Mouse (Mus musculus) MEL (cell line): Measurements from ENCODE around the gene Cyth2. TPM values are rescaled to one million over a fixed set of nuclear protein-coding genes. Genes with fewer than 3 reads are reported as not detected.

Experiments
- DNase-seq: peaks from one replicate; pipeline ENCODE4 v3.0.0; 2011; ENCODE audit warnings: low read depth, low spot score
- H3K27ac ChIP-seq: 2 replicates; pipeline ENCODE4 v1.5.1; 2012; ENCODE audit warnings: low read depth, mild to moderate bottlenecking, control low read depth, low read length, moderate library complexity; ENCODE audit not compliant: control insufficient read depth
- H3K27me3 ChIP-seq, 2 experiments: fragments of 150-350 bp in 1 of 2; sonication (generic) in 1 of 2; 2 replicates each; pipeline ENCODE4 v1.6.1; 2012; ENCODE audit warnings: low read length in 2 of 2, mild to moderate bottlenecking in 2 of 2, improper control_type of control experiment in 1 of 2, moderate library complexity in 1 of 2; ENCODE audit not compliant: insufficient read depth in 2 of 2, control insufficient read depth in 1 of 2
- H3K36me3 ChIP-seq, 2 experiments: 2 replicates each; pipeline ENCODE4 v1.6.1; 2012 to 2014; ENCODE audit warnings: low read length in 2 of 2, improper control_type of control experiment in 1 of 2, inconsistent platforms in 1 of 2, mild to moderate bottlenecking in 1 of 2; ENCODE audit not compliant: insufficient read depth in 2 of 2, control insufficient read depth in 1 of 2
- H3K4me1 ChIP-seq, 2 experiments: fragments of 150-350 bp in 1 of 2; sonication (generic) in 1 of 2; 2 replicates each; pipeline ENCODE4 v1.6.1; 2012; ENCODE audit warnings: low read length in 2 of 2, improper control_type of control experiment in 1 of 2, mild to moderate bottlenecking in 1 of 2; ENCODE audit not compliant: insufficient read depth in 2 of 2, control insufficient read depth in 1 of 2
- H3K4me3 ChIP-seq, 2 experiments: fragments of 150-350 bp in 1 of 2; sonication (generic) in 1 of 2; 2 replicates each; pipeline ENCODE4 v1.5.1; 2012; ENCODE audit warnings: low read depth in 2 of 2, low read length in 2 of 2, mild to moderate bottlenecking in 2 of 2, moderate library complexity in 2 of 2, control low read depth in 1 of 2, improper control_type of control experiment in 1 of 2; ENCODE audit not compliant: control insufficient read depth in 1 of 2, insufficient read depth in 1 of 2
- H3K79me2 ChIP-seq: 2 replicates; pipeline ENCODE4 v1.6.1; 2012; ENCODE audit warnings: mild to moderate bottlenecking, low read length, moderate library complexity; ENCODE audit not compliant: control insufficient read depth, poor library complexity, insufficient read depth
- H3K9ac ChIP-seq: 2 replicates; pipeline ENCODE4 v1.6.1; 2012; ENCODE audit warnings: low read depth, mild to moderate bottlenecking, control low read depth, low read length, moderate library complexity; ENCODE audit not compliant: control insufficient read depth, poor library complexity, severe bottlenecking
- H3K9me3 ChIP-seq: fragments of 150-350 bp; sonication (generic); replicated peaks from 2 replicates; pipeline ENCODE4 v1.6.1; 2012; ENCODE audit warnings: mild to moderate bottlenecking, low read length, improper control_type of control experiment, moderate library complexity; ENCODE audit not compliant: insufficient read depth
- CHD2 ChIP-seq: IDR thresholded peaks from 2 replicates; pipeline ENCODE4 v1.6.1; 2011; ENCODE audit warnings: low read length, improper control_type of control experiment
- CTCF ChIP-seq, 3 experiments: IDR thresholded peaks in 2 of 3; conservative IDR thresholded peaks in 1 of 3; 2 replicates each; pipeline ENCODE4 v1.5.1; 2011 to 2012; ENCODE audit warnings: low read length in 3 of 3, low read depth in 2 of 3, mild to moderate bottlenecking in 2 of 3, improper control_type of control experiment in 1 of 3, inconsistent platforms in 1 of 3, mixed read lengths in 1 of 3, moderate library complexity in 1 of 3; ENCODE audit not compliant: control insufficient read depth in 1 of 3, insufficient read depth in 1 of 3, poor library complexity in 1 of 3, severe bottlenecking in 1 of 3
- E2F4 ChIP-seq: IDR thresholded peaks from 2 replicates; pipeline ENCODE4 v1.6.1; 2011; ENCODE audit warnings: low read depth, low read length, improper control_type of control experiment, borderline replicate concordance
- GABPA ChIP-seq: IDR thresholded peaks from 2 replicates; pipeline ENCODE4 v1.6.1; 2012; ENCODE audit warnings: low read depth, mild to moderate bottlenecking, inconsistent platforms, low read length, improper control_type of control experiment, moderate library complexity
- GATA1 ChIP-seq: IDR thresholded peaks from 2 replicates; pipeline ENCODE4 v1.6.1; 2011; ENCODE audit warnings: low read depth, low read length, improper control_type of control experiment
- HCFC1 ChIP-seq: IDR thresholded peaks from 2 replicates; pipeline ENCODE4 v1.6.1; 2012; ENCODE audit warnings: low read depth, mild to moderate bottlenecking, inconsistent platforms, low read length, improper control_type of control experiment, moderate library complexity
- JUND ChIP-seq: IDR thresholded peaks from 2 replicates; pipeline ENCODE4 v1.6.1; 2011; ENCODE audit warnings: low read depth, mild to moderate bottlenecking, improper control_type of control experiment, low read length
- MAX ChIP-seq: IDR thresholded peaks from 2 replicates; pipeline ENCODE4 v1.6.1; 2011; ENCODE audit warnings: low read length, improper control_type of control experiment
- MAZ ChIP-seq: IDR thresholded peaks from 2 replicates; pipeline ENCODE4 v1.6.1; 2012; ENCODE audit warnings: low read depth, mild to moderate bottlenecking, inconsistent platforms, low read length, improper control_type of control experiment
- MEF2A ChIP-seq: IDR thresholded peaks from 2 replicates; pipeline ENCODE4 v1.6.1; 2014; ENCODE audit warnings: low read depth, mild to moderate bottlenecking, inconsistent platforms, low read length, improper control_type of control experiment; ENCODE audit not compliant: poor library complexity, insufficient replicate concordance, severe bottlenecking; ENCODE audit errors: extremely low read depth
- MXI1 ChIP-seq: IDR thresholded peaks from 2 replicates; pipeline ENCODE4 v1.6.1; 2011; ENCODE audit warnings: mild to moderate bottlenecking, low read depth, low read length, improper control_type of control experiment
- NRF1 ChIP-seq: IDR thresholded peaks from 2 replicates; pipeline ENCODE4 v1.6.1; 2014; ENCODE audit warnings: low read depth, mild to moderate bottlenecking, inconsistent platforms, low read length, improper control_type of control experiment, moderate library complexity; ENCODE audit not compliant: poor library complexity, insufficient read depth, severe bottlenecking
- POLR2A ChIP-seq, 2 experiments: IDR thresholded peaks; 2 replicates each; pipeline ENCODE4 v1.6.1; 2011 to 2012; ENCODE audit warnings: low read length in 2 of 2, mild to moderate bottlenecking in 2 of 2, control low read depth in 1 of 2, improper control_type of control experiment in 1 of 2, low read depth in 1 of 2, moderate library complexity in 1 of 2; ENCODE audit not compliant: control insufficient read depth in 1 of 2, insufficient read depth in 1 of 2, poor library complexity in 1 of 2
- POLR2AphosphoS2 ChIP-seq: IDR thresholded peaks from 2 replicates; pipeline ENCODE4 v1.6.1; 2011; ENCODE audit warnings: low read length, improper control_type of control experiment
- UBTF ChIP-seq: IDR thresholded peaks from 2 replicates; pipeline ENCODE4 v1.6.1; 2012; ENCODE audit warnings: low read depth, mild to moderate bottlenecking, inconsistent platforms, low read length, improper control_type of control experiment, moderate library complexity, borderline replicate concordance; ENCODE audit not compliant: insufficient read depth
- USF1 ChIP-seq: IDR thresholded peaks from 2 replicates; pipeline ENCODE4 v1.6.1; 2014; ENCODE audit warnings: low read depth, mild to moderate bottlenecking, inconsistent platforms, low read length, improper control_type of control experiment, moderate library complexity
- polyA plus RNA-seq, 2 experiments: library from polyadenylated mRNA; stranded (reverse) in 1 of 2; unstranded in 1 of 2; fragments of >175 nt in 1 of 2; fragments of >200 nt in 1 of 2; gene quantifications; 2 replicates each; pipeline versions ENCODE4 v1.2.1 to v1.2.4; 2012; ENCODE audit warnings: low replicate concordance in 2 of 2, low read depth in 1 of 2; ENCODE audit not compliant: insufficient read length in 2 of 2, insufficient read depth in 1 of 2, missing spikeins in 1 of 2
- total RNA-seq: library from RNA; depleted of rRNA; stranded (reverse); fragments of 300-350 nt; gene quantifications from 2 replicates; pipeline ENCODE4 v1.2.3, GENCODE M21; 2012

Gene Cyth2
- total and polyA plus RNA-seq, 3 experiments: 52.9 to 92.2 TPM; not detected in 1

GRCm38 (mm10) chr7:45800001-45800400 lies 14.4 kb downstream of the Cyth2 start:
- Histone ChIP-seq H3K9me3 (no peaks in the 10 kb centered on the region), H3K9ac (no peak overlapping the region), H3K4me1 (peaks cover 9 to 13% of the 10 kb centered on the region in 2 experiments; a peak in 3 of 4 replicates), H3K36me3 (peaks cover 0 to 4% of the 10 kb centered on the region in 2 experiments; a peak in 1 of 4 replicates), H3K27me3 (no peaks in the 10 kb centered on the region), H3K4me3 (no peak overlapping the region)
- TF ChIP-seq MAX: no peak
- TF ChIP-seq E2F4: no peak
- TF ChIP-seq GATA1: no peak
- no peak for TF ChIP-seq NRF1
- TF ChIP-seq, all 39 proteins: peak for 0
- no peak for DNase-seq
- H3K27ac ChIP-seq: no peak overlapping the region
- H3K79me2 ChIP-seq: no peaks in the 10 kb centered on the region; the same call in 1 of the 2 replicates

GRCm38 (mm10) chr7:45798931-45799330 lies 15.4 kb downstream of the Cyth2 start:
- H3K9me3 ChIP-seq: no peaks in the 10 kb centered on the region

GRCm38 (mm10) chr7:45798511-45798836 lies 15.9 kb downstream of the Cyth2 start:
- Histone ChIP-seq H3K4me3 (no peak overlapping the region), H3K27ac (no peak overlapping the region), H3K9me3 (no peaks in the 10 kb centered on the region), H3K79me2 (no peaks in the 10 kb centered on the region; the same call in 1 of the 2 replicates), H3K4me1 (peaks cover 9 to 13% of the 10 kb centered on the region in 2 experiments; a peak in 3 of 4 replicates), H3K36me3 (peaks cover 0 to 4% of the 10 kb centered on the region in 2 experiments; a peak in 1 of 4 replicates), H3K9ac (no peak overlapping the region), H3K27me3 (no peaks in the 10 kb centered on the region)
- TF ChIP-seq POLR2AphosphoS2: no peak
- TF ChIP-seq POLR2A (IDR thresholded peaks at IDR 0.05; ENCODE audit: control insufficient read depth in 1 of 2, insufficient read depth in 1 of 2, low read depth in 1 of 2, low read length in 2 of 2, poor library complexity in 1 of 2): no peak
- no peak for TF ChIP-seq MEF2A
- TF ChIP-seq MXI1: no peak
- TF ChIP-seq MAX: no peak
- TF ChIP-seq JUND: no peak
- TF ChIP-seq NRF1: no peak
- no peak for TF ChIP-seq CTCF (IDR thresholded peaks at IDR 0.05 in 2 of 3, conservative IDR thresholded peaks at IDR 0.05 in 1 of 3; ENCODE audit: control insufficient read depth in 1 of 3, insufficient read depth in 1 of 3, low read depth in 2 of 3, low read length in 3 of 3, poor library complexity in 1 of 3, severe bottlenecking in 1 of 3)
- TF ChIP-seq HCFC1: no peak
- no peak for TF ChIP-seq GABPA
- no peak for TF ChIP-seq MAZ
- DNase-seq: no peak

More at GRCm38 (mm10) chr7:45798931-45799330, 15.4 kb downstream of the Cyth2 start:
- H3K4me3 ChIP-seq: no peak overlapping the region
- H3K4me1 ChIP-seq: peaks cover 9 to 13% of the 10 kb centered on the region in 2 experiments; a peak in 3 of 4 replicates
- TF ChIP-seq UBTF: no peak
- no peak for TF ChIP-seq POLR2A (IDR thresholded peaks at IDR 0.05; ENCODE audit: control insufficient read depth in 1 of 2, insufficient read depth in 1 of 2, low read depth in 1 of 2, low read length in 2 of 2, poor library complexity in 1 of 2)
- TF ChIP-seq USF1: peak; percentile 75
- no peak for TF ChIP-seq CHD2
- H3K27ac ChIP-seq: no peak overlapping the region
- H3K79me2 ChIP-seq: no peaks in the 10 kb centered on the region; the same call in 1 of the 2 replicates
- no peak overlapping the region for H3K9ac ChIP-seq
- no peaks in the 10 kb centered on the region for H3K27me3 ChIP-seq
- H3K36me3 ChIP-seq: peaks cover 0 to 4% of the 10 kb centered on the region in 2 experiments; a peak in 1 of 4 replicates
- DNase-seq: peak; percentile 35
